Mouse (Mus musculus): ENCODE measurements at regions not wholly inside any gene's neighbourhood (a gene's known extent, or its start where the extent isn't known, plus 50 kb on each side); places are given as distances from the start of the nearest gene placed in this dataset.

GRCm38 (mm10) chr7:94798101-94798500 lies 1372.9 kb upstream of the Tenm4 start:
- intact Hi-C loops (cut with DNase I), result no loop called here
- no peak for DNase-seq (ENCODE audit: extremely low spot score in 1 of 2, low spot score in 2 of 2)

- no peak for DNase-seq (ENCODE audit: extremely low spot score in 1 of 2, low spot score in 2 of 2)
- intact Hi-C loops (cut with DNase I), result no loop called here
These were observed 1329.8 kb upstream of the Tenm4 start for GRCm38 (mm10) chr7:94841197-94841596.

- peak in 1 of 2 experiments; percentile 20 for DNase-seq (ENCODE audit: extremely low spot score in 1 of 2, low spot score in 2 of 2)
- intact Hi-C loops (cut with DNase I), result no loop called here
These were observed 1319.7 kb upstream of the Tenm4 start for GRCm38 (mm10) chr7:94851360-94851759.

GRCm38 (mm10) chr7:94856636-94857035 lies 1314.4 kb upstream of the Tenm4 start:
- intact Hi-C loops (cut with DNase I), result no loop called here
- no peak for DNase-seq (ENCODE audit: extremely low spot score in 1 of 2, low spot score in 2 of 2)

- DNase-seq (ENCODE audit: extremely low spot score in 1 of 2, low spot score in 2 of 2), result no peak
- intact Hi-C loops (cut with DNase I), result no loop called here
These were observed 1280.2 kb upstream of the Tenm4 start for GRCm38 (mm10) chr7:94890711-94891430.

GRCm38 (mm10) chr7:94898088-94898487 lies 1273.0 kb upstream of the Tenm4 start:
- intact Hi-C loops (cut with DNase I), result no loop called here
- no peak for DNase-seq (ENCODE audit: extremely low spot score in 1 of 2, low spot score in 2 of 2)

GRCm38 (mm10) chr7:94926547-94927123 lies 1244.4 kb upstream of the Tenm4 start:
- intact Hi-C loops (cut with DNase I), result no loop called here
- DNase-seq (ENCODE audit: extremely low spot score in 1 of 2, low spot score in 2 of 2), result no peak

GRCm38 (mm10) chr7:94963758-94964299 lies 1207.2 kb upstream of the Tenm4 start:
- no peak for DNase-seq (ENCODE audit: extremely low spot score in 1 of 2, low spot score in 2 of 2)
- intact Hi-C loops (cut with DNase I), result no loop called here

GRCm38 (mm10) chr7:94967601-94968000 lies 1203.4 kb upstream of the Tenm4 start:
- intact Hi-C loops (cut with DNase I), result no loop called here
- no peak for DNase-seq (ENCODE audit: extremely low spot score in 1 of 2, low spot score in 2 of 2)

- intact Hi-C loops (cut with DNase I), result no loop called here
These were observed 1195.8 kb upstream of the Tenm4 start for GRCm38 (mm10) chr7:94975037-94975775.

GRCm38 (mm10) chr7:94996258-94996657 lies 1174.8 kb upstream of the Tenm4 start:
- intact Hi-C loops (cut with DNase I), result no loop called here
- DNase-seq (ENCODE audit: extremely low spot score in 1 of 2, low spot score in 2 of 2), result no peak

More at GRCm38 (mm10) chr7:94975037-94975775, 1195.8 kb upstream of the Tenm4 start:
- DNase-seq (ENCODE audit: extremely low spot score in 1 of 2, low spot score in 2 of 2), result no peak

- intact Hi-C loops (cut with DNase I), result no loop called here
- DNase-seq (ENCODE audit: extremely low spot score in 1 of 2, low spot score in 2 of 2), result no peak
These were observed 1166.9 kb upstream of the Tenm4 start for GRCm38 (mm10) chr7:95004161-95004560.

- DNase-seq (ENCODE audit: extremely low spot score in 1 of 2, low spot score in 2 of 2), result no peak
- intact Hi-C loops (cut with DNase I), result no loop called here
These were observed 1165.6 kb upstream of the Tenm4 start for GRCm38 (mm10) chr7:95005403-95005802.

GRCm38 (mm10) chr7:95008896-95009430 lies 1162.1 kb upstream of the Tenm4 start:
- DNase-seq (ENCODE audit: extremely low spot score in 1 of 2, low spot score in 2 of 2), result no peak
- intact Hi-C loops (cut with DNase I), result no loop called here

- intact Hi-C loops (cut with DNase I), result no loop called here
- DNase-seq (ENCODE audit: extremely low spot score in 1 of 2, low spot score in 2 of 2), result no peak
These were observed 1150.8 kb upstream of the Tenm4 start for GRCm38 (mm10) chr7:95020285-95020684.

GRCm38 (mm10) chr7:95027915-95028810 lies 1142.9 kb upstream of the Tenm4 start:
- DNase-seq (ENCODE audit: extremely low spot score in 1 of 2, low spot score in 2 of 2), result no peak
- intact Hi-C loops (cut with DNase I), result no loop called here

Data from left cerebral cortex, postnatal 10 days (tissue).